Mouse (Mus musculus): ENCODE measurements around the gene Fto.

Fto gene

DNA sequence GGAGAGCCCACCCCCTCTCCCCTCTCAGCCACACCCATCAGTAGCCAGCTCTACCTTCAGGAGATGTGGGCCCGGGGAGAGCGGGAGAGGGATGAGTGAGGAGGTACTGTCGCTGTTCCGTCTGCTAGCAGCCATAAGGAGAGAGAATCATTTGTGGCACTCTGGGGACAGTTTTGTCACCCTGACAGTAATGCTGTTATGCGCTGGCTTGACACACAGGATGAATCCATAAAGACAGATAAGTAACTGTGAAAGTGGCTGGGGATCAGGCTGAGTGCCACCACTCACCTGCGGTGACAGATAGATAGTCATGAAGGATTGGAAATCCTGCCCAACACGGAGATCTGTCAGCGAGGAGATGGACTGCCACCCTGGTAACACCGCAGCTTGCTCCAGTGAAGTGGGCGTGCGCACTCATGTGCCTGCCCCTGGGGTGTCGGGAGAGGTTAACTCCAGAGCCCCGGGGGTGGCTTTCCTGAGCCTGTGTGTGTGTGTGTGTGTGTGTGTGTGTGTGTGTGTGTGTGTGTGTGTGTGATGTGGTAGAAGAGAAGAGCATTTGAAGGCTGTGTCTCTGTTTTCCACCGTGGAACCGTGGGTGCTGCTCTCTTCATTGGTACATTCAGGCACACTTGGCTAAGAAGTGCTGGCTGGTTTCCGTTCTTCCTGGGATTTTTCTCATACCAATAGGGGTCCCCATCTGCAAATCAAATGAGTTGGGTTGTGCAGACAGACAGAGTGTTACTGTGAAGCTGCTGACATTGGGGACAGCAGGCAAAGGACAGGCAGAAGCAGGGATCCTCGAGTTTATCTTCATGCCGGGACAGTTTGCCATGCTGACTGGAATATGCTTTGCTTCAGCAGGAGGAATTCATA is 312.6 kb downstream of the Fto start:
- DNase-seq, result no peak

DNA sequence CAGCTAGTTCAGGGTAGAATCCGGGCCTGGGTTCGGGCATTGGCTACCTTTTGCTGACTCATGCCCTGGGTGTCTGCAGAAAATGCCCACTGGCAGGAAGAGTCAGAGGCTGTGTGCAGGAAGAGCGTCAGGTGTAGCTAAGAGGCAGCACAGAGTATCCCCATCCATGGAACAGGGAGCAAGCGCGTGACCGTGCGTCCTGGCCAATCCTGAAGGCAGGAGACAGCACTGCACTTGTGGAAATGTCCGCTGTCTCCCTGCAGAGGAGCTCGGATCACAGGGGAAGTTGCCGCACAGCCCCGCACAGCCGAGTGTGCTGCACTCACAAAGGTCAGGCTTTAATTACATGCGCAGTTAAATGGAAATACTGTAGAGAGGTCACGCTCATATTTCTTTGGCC is 316.3 kb downstream of the Fto start:
- no peak for DNase-seq

DNA sequence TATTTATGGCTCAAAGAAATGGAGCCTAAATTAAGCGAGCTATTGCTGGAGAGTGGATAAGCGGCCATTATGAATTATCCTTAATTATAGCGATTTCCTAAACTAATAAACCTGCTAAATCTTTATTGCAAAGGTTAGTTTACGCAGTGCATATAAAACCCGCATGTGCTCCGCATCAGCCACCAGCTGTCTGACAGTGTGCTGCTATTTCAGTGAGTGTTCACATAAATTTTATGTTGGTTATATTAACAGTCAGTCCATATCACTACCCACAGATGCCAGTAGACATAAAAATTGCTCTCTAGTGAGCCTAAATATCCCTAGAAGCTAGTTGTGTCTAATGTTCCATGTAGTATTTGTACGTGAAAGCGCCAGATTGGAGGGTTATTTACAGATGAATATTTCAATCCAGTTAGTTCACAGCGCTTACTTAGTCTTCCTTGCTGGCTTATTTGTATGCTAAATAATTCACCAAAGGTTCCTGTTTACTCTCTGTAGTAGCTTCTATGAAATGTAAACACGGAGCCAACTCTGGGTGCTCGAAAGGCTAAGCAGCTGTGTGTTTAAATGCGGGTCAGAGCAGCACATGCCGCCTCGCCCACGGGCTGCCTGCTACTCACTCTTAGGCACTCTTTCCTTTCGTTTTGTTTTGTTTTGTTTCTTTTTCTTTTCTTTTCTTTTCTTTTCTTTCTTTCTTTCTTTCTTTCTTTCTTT is 317.2 kb downstream of the Fto start:
- no peak for DNase-seq

DNA sequence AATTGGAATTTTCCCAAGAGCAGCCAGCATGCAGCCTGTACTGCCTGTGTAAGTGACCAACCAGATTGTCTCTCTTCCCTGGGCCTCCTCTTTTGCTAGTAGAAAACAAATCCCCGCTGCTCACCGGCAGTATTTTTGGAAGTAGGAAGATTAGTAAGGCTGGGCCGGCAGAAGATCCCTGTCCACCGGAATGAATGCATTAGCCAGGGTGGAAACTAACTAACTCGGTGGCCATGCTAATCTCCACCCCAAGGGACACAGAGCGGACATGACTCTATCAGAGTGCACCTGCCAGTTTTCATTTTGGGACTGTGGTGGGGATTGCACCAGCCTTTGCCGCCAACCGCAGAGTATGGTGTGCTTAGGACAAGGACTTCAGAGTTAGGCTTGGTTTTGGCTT is 319.1 kb downstream of the Fto start:
- no peak for DNase-seq

DNA sequence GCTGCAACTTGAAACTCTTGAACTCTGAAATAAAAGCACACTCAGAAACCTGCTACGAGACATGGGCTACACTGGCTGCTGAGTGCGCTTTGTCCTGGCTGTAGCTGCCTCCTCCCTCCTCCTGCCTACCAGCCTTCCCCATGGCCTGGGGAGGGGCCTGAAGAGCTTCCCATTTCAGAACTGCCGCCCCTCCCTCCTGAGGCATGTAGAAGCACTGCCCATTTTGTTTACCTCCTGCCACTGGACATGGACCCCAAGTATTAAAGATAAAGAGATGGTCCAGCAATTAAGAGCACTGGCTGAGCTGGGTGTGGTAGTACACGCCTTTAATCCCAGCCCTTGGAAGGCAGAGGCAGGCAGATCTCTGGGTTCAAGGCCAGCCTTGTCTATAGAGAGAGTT is 322.1 kb downstream of the Fto start:
- DNase-seq, result no peak

DNA sequence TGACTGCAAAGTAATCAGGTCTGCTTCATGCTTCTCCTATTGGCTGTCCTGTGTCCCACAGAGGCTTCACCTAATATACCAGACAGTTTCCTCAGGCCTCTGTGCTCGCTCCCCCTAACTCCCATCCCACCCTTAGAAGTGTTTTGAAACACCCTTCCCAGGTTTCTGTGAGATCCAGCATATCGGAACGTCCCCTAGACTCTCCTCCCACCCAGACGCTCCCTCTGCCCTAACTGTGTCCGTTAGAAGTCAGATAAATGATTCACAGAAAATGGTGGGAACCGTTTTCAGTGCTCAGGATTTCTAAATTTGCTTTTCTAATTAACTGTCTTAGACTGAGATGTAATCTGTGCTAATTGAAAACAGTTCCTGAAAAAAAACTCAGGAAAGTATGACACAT is 323.6 kb downstream of the Fto start:
- DNase-seq, result no peak

DNA sequence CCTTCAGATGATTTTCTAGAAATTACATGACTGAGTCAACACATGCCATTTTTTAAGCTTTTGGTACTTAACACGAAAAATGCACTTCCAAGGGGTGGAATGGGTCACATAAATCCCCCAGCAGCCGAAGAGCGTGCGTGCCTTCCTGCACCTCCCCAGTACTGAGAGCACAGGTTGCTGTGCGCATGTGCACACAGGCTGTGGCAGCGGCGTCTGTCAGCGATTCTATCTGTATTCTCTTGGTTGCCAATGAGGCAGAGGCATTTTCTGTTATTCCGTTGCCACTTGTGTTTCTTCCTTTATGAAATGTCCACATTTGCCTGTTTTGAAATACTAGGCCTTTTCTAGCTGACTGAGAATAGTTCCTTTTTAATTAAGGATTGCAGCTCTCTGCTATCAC is 324.4 kb downstream of the Fto start:
- DNase-seq, result peak; percentile 46

DNA sequence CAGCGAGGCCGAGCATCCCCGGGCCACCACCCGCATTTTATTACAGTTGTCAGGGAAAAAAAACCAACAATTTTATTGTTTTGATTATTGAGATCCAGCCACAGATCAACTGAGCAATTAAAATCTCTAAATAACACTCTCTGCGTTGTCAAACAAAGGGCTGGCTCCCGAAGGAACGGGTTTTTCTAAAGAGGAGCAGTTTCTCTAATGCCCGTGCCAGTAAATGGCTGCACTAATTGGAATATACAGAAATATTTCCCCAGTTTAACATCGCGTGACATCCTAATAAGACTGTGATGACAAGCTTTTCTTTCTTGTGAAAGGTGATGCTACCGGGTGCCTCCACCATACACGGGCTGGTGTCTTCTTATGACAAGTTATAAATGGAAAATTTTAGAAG is 324.9 kb downstream of the Fto start:
- no peak for DNase-seq

DNA sequence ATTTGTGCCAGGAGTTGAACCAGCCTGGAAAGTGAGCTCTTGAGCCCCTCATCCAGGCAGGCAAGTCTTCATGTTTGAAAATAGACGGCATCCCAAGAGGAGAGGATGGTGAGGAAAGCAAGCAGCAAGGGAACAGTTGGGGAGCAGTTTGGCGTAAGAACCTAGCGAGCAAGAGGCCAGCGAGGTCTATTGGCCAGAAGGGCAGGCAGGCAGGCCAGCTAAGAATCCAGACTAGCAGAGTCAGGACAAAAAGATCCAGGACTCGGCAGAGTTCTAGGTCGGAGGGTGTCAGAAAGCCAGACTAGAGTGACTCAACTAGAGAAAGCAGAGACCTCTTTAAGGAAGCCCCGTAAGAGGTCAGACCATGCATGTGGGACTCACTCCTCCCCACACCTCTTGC is 327.1 kb downstream of the Fto start:
- DNase-seq, result no peak

DNA sequence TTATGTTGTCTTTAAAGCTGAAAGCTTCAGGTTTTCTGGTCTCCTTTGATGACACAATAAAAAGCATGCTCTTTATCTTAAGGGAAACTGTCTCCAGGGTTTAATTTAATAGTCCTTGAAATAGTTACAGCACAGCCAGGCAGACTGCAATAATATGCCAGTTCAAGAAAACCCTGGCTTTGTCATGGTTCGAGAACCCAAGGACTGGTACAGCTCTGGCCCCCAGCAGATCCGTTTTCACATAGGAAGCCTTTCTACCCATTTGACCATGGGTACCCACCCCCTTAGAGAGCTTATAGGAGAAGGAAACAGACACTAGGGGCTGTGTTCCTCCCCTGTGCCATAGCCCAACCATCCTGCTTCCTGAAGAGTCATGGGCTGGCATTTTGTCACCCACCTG is 332.2 kb downstream of the Fto start:
- DNase-seq, result no peak

DNA sequence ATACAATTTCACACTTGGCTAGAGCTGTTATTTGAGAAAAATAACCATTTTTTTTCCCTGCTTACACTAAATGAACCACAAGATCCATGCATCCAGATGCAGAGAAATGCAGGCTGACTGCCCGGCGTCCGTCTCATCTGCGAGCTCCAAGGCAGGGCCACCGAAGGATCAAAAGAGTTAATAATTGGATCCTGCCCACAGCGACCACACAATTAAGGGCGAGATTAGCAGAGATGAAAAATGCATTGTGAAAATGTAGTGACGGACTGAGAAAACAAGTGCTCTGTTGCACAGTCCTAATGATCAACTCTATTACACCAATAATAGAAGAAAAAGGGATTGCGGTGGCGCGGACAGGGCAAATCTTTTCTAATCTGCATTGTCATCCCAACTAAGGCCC is 334.6 kb downstream of the Fto start:
- no peak for DNase-seq

DNA sequence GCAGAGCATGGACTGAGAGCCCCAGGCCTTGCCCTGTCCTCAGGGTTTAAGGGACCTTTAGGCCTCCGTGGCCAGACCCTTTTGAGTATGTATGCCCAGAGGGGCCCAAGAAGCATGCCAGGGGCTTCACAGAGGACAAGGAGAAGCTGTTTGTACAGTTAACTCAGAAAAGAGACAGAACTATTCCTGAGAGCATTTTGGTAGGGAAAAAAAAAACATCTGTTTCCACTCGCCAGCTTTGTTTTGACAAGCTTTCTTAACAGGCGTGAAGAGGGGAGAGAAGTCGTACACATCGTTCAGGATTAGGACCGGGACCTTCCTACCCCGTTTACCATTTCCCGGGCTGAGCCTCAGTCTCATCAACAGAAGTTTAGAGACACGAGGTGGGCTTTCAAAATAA is 335.5 kb downstream of the Fto start:
- DNase-seq, result no peak

DNA sequence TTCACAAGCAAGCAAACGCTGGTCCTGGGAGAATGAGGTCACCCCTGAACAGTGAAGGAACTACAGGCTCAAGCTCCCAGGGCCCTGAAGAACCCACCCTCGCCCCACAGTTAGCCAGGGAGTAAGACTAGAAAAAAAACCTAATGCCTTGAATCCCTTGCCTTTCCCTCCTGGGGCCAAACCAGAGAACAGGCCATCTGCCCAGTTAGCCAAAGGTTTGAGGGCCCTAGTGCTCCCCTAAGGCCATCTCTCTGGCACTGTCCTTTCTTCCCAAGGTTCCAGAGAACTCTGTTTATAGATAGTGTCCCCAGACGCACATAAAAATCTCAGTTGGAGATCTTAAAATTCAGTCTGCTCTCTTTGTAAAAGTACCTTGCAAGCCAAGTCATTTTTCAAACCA is 340.2 kb downstream of the Fto start:
- no peak for DNase-seq

DNA sequence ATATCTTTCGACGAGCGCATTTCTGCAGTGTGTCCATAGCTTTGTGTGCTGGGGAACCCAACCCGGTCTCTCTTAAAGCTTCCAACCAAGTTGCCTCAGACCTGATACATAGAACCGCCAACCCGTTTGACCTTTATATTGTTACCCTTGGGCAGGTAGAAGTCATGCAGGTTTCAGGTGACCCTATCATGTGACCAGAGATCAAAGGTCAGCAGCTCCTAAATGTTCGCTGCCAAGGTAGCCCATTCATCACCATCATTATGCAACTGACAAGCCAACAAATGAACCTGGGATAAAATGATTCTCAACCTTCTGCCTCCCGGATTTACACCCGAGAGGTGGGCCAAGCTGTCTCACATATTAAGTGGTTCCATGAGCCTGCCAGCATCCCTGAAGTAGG is 344.1 kb downstream of the Fto start:
- no peak for DNase-seq

DNA sequence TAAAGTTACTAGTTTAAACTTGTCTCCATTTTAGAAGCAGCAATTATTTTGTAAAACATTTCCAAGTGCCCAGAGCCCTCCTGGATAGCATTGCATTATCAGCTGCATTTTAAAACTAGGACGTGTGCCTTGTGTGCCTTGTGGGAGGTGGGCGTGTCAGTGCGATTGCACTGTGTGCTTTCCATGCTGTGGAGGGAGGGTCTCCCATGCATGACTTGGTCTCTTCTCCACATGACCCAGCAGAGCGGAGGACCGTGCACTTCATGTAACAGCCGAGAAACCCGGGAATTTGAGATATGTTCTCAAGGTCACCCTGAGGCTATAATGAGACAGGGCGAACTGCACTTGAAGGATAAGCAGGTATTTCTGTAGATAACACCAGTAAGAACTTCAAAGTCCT is 347.6 kb downstream of the Fto start:
- DNase-seq, result no peak

DNA sequence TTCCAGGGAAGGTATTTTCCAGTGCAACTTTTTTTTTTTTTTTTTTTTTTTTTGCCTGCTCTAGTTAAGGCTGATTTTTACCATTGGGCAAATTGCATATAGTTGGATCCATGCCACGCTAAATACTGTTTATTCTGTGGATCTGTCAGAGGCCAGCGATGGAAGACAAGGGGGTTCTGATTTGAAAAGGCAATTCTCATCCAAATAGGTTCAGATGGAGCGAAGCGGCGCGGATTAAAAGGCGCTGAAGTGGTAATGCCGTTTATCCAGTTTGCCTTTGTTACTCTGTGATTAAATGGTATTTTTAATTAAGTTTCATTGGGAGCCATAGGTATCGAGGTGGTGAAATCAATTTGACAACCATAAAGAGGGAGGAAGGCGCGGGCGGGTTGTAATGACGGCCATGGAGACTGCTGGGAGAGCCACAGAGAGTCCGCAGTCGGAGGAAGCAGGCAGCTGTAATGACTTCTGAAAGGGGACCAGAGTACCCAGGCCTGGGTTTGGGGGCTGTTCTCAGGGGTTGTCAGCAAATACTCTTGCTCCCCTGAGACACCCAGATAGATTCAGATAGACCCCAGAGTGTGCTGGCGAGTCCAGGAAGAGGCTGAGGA is 356.2 kb downstream of the Fto start:
- no peak for DNase-seq

DNA sequence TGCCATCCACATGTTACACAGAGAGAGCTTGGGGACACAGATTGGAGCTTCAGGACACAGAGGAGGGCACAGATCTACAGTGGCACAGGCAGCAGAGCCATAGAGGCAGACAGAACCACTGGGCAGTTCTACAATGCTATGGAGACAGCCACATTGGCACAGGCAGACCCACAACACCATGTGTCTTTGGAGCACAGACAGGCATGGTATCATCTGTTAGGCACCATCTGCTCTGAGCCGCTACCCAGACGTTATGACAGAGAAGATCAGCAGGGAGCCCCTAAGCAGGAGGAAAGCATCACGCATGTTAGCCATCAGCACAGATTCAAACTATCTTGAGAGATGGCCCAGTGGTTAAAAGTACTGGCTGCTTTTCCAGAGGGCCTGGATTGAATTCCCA is 363.6 kb downstream of the Fto start:
- DNase-seq, result no peak

DNA sequence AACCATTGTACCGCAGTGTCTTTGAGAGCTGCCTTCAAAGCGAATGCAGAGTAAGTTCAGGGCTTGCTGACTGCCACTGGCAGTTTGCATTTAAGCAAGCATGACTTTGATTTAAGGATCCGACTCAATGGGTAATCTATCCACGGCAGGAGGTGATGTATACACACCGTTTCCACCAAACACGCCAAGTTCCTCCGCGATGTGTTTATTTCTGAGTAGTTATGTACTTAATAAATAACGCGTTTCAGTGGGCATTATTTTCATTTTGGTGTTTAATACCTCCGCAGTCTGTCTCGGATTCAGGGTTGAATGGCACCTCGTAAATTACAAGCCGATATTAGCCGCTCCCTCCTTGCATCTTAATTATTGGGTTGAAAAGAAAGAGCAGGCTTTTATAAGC is 366.1 kb downstream of the Fto start:
- DNase-seq, result no peak

DNA sequence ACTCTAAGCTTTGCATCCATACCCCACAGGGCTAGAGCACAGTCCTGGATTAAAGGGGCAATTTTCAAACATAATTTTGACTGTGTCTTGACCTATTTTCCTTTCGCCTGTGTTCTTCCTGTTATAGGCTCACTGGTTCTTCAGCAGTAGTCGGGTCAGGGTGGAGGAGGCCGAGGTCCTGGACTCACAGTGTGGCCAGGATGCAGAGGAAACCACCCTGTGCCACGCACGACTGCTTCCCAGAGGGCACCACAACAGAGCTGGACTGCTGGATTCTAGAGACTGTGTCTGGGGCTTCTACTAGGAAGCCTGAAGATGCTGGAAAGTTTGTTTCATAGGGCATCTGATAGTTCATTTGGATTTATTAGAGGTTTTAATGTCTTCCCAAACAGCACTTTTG is 366.8 kb downstream of the Fto start:
- DNase-seq, result no peak

DNA sequence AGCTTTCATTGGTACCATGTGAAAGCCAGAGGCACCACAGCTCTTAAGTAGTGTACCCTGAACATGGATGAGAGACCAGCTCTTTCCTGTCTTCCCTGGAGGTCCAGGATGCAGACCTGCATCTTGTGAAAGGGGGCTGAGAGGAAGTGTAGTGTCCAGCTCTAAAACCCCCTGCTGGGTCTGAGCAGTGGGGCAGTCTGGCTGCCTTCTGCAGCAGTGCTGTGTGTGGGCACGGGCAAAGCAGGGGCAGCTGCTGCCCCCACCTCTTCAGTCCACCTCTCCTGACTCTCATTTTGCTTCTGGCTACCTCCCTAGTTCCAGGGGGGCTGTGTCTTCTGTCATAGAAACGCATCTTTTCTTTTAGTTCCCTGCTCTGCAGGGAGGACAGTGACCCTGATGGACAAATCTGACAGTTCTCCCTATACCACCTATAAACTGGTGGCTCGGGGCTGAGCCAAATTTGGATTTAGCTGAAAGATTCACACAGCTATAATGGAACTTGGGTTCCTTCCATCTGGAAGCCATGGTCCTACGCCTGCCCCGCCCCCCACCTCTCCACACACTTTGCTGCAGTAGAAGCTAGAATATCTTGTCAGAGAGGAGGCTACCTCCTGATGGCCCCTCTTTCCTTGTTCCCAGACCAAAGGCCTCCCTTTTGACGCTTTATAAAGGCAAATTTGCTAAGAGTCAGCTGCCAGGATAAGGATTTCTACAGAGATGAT is 371.4 kb downstream of the Fto start:
- peak; percentile 37 for DNase-seq

DNA sequence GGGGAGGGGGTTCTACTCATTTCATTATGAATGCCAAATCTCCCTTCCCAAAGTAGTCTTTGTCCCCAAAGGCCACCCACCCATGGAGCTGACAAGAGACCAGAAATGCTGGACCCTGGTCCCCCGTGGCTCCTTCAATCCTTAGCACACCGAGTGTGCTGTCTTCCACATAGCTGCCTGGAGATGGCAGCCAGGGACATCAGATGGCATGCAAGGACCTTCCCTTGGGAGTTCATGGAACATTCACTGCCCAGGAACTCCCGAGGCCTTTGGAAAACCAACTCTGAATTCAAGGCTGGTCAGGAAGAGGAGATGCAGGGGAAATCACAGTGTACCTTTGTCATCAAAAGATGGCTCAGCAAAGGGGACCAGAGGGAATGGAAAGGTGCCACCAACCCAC is 372.1 kb downstream of the Fto start:
- no peak for DNase-seq

DNA sequence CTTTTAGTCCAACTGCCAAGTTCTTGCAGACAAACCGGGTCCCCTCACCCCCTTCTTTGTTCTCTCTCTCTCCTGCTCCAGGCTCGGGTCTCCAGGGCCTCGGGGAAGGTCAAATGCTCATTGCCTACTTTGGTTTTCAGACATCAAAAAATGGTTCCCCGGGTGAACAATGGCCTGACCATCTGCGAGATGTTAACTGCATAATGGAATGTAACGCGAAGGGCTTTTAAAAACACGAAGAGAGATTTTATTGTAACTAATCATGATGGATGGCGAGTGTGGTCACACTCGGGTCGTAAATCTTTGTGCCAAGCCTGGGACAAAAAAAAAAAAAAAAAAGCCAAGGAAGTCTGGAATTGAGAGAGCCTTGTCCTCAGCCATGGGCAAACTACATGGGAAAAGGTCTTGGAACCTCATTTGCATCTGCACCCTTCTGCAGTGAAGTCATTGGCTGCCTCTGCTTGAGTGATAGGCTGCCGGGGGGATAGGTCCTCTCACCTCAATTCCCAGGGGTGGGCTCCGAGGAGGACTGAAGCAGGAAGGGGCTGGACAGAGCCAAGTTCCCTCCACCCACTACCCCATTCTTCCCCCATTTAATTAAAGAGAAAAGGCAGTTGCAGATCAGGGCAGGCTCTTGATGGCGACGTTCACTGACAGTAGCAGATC is 378.9 kb downstream of the Fto start:
- no peak for DNase-seq

DNA sequence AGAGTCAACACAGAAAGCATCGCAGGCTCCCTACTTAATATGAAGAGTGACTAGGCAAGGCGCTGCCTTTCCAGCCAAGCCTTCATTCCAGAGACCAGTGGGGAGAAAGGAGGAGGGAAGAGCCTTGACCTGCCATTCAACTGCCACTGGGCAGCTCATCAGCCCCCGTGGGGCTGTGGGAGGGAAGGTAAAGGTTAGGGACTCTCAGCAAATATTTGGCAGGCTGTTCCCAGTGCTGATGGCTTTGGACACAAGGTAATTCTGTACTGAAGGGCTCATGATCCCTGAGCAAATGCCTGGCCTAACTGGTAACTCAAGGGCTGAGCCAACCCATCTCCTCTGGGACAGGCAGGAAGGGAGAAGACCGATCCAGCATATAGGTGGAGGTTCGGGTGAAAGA is 393.2 kb downstream of the Fto start:
- DNase-seq, result no peak

Data from right cerebral cortex, postnatal 14 days (tissue).